Mouse (Mus musculus) CD4-positive, CD25-positive, alpha-beta regulatory T cell, adult 9 weeks (primary cell): ENCODE measurements around the gene Taar7a. TPM values are rescaled to one million over a fixed set of nuclear protein-coding genes. Genes with fewer than 3 reads are reported as not detected.

Experiments
- polyA plus RNA-seq: library from polyadenylated mRNA; unstranded; fragments of 100-300 nt; shearing (Covaris generic); gene quantifications from one replicate; pipeline ENCODE4 v1.2.1, GENCODE M21; 2017

Taar7a gene
- polyA plus RNA-seq: not detected

GRCm38 (mm10) chr10:23993381-23993780 lies at the start of gene Taar7a:
Taar7a (minus strand) TSS chr10:23993481.

DNA sequence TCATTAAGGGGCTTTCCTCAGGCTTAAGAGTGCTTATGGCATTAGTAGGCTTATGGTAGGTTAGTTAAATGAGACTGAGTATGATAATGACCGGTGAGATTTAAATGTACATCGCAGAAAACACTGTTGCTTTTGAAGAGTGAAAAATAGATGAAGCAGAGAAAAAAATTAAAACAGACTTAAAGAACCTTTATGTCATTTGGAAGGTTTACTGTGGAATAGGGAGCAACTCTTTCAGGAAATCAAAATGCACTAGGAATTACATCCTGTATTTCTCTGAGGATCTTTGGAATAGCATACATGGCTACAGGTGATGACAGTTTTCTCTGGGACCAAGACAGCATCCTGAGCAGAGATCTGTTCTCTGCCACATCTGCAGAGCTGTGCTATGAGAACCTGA lies 44.0 kb upstream of the Taar7a start, which contains the start of gene Taar7e:
TSS of gene Taar7e (plus strand) at position 301 of the 400 bp plus-strand sequence.

GRCm38 (mm10) chr10:24026922-24027321 lies 33.6 kb upstream of the Taar7a start, which contains the start of gene Taar7d:
Taar7d (plus strand) TSS chr10:24027222.

DNA sequence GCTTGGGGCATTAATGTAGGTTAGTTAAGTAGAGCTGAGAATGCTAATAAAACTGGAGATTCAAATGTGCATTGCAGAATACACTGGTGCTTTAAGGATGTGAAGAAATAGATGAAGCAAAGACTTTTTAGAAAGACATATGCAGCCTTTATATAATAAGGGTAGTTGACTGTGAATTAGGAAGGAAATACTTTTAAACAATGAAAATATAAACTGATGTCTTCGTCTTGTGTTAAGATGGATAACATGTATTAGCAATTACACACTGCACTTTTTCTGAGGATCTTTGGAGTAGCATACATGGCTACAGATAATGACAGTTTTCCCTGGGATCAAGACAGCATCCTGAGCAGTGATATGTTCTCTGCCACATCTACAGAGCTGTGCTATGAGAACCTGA lies 6.4 kb upstream of the Taar7a start, which contains the start of gene Taar7b:
TSS of gene Taar7b (plus strand) at position 301 of the 400 bp plus-strand sequence.

DNA sequence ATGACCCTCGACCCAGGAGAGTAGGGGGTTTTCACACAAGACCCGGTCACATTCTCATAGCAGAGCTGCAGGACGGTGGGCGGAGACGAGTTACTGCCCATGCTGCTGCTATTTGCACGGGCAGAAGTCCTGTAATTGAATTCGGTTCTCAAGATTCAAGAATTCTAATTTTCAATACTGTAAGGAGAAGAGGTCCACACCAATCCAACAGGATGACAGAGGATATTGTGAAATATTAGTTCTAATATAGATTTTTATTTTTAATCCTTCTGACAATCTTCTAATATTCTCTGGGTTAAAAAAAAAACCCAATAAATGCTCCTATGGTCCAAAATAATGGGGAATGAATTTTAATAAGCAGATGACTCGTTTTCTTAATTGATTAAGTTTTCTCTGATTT lies 7.7 kb downstream of the Taar7a start, which contains the start of gene Taar6:
TSS of gene Taar6 (minus strand) at position 101 of the 400 bp plus-strand sequence.

DNA sequence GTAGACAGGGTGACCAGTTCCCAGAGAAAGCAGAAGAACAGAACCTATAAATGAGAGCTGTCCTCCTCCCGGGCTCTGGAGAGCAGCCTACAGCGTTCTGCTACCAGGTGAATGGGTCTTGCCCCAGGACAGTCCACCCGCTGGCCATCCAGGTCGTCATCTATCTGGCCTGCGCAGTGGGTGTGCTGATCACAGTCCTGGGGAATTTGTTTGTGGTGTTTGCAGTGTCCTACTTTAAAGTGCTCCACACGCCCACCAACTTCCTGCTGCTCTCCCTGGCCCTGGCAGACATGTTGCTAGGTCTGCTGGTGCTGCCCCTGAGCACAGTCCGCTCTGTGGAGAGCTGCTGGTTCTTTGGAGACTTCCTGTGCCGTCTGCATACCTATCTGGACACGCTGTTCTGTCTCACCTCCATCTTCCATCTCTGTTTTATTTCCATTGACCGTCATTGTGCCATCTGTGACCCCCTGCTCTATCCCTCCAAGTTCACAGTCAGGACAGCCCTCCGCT lies 22.6 kb downstream of the Taar7a start, which contains the start of gene Taar5:
TSS of gene Taar5 (plus strand) at position 51 of the 510 bp plus-strand sequence.

DNA sequence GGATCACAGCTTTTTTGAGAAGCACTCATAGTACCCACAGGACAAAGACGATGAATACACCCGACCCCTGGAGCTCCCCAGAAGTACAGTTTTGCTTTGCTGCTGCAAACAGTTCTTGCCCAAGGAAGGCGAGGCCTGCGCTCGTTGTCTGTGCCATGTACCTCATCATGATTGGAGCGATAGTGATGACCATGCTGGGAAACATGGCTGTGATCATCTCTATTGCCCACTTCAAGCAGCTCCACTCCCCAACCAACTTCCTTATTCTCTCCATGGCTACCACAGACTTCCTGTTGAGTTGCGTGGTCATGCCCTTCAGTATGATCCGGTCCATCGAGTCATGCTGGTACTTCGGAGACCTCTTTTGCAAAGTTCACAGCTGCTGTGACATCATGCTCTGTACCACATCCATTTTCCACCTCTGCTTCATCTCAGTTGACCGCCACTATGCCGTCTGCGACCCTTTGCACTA lies 32.8 kb downstream of the Taar7a start, which contains the start of gene Taar4:
TSS of gene Taar4 (plus strand) at position 51 of the 472 bp plus-strand sequence.

DNA sequence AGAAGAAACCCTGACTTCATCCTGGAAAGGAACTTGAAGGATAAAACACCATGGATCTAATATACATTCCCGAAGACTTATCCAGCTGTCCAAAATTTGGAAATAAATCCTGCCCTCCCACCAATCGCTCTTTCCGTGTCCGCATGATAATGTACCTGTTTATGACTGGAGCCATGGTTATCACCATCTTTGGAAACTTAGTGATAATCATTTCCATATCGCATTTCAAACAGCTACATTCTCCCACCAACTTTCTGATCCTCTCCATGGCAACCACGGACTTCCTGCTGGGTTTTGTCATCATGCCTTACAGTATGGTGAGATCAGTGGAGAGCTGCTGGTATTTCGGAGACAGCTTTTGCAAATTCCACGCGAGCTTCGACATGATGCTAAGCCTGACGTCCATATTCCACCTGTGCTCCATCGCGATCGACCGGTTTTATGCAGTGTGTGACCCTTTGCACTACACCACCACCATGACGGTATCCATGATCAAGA lies 43.7 kb downstream of the Taar7a start, which contains the start of gene Taar3:
TSS of gene Taar3 (plus strand) at position 51 of the 498 bp plus-strand sequence.

Other genes starting within 250 kb of the Taar7a start
- gene Rps12, start 206.2 kb downstream of the Taar7a start, polyA plus RNA-seq: 62.2 TPM
- not detected for gene Slc18b1, start 196.5 kb downstream of the Taar7a start, polyA plus RNA-seq
- gene Vnn3, start 142.0 kb downstream of the Taar7a start, polyA plus RNA-seq: 0.15 TPM
- not detected for gene Vnn1, start 98.8 kb downstream of the Taar7a start, polyA plus RNA-seq
- 0.25 TPM for gene Taar1, start 73.1 kb downstream of the Taar7a start, polyA plus RNA-seq
- gene Taar2, start 54.9 kb downstream of the Taar7a start, polyA plus RNA-seq: not detected
- not detected for gene Taar3, start 43.9 kb downstream of the Taar7a start, polyA plus RNA-seq
- gene Taar4, start 33.0 kb downstream of the Taar7a start, polyA plus RNA-seq: not detected
- gene Taar5, start 22.8 kb downstream of the Taar7a start, polyA plus RNA-seq: not detected
- gene Taar6, start 7.8 kb downstream of the Taar7a start, polyA plus RNA-seq: not detected
- gene Taar7b, start 6.5 kb upstream of the Taar7a start, polyA plus RNA-seq: not detected
- not detected for gene Taar7d, start 33.7 kb upstream of the Taar7a start, polyA plus RNA-seq
- not detected for gene Taar7e, start 44.1 kb upstream of the Taar7a start, polyA plus RNA-seq
- gene Taar7f, start 56.0 kb upstream of the Taar7a start, polyA plus RNA-seq: not detected
- gene Taar8a, start 83.0 kb upstream of the Taar7a start, polyA plus RNA-seq: not detected
- not detected for gene Taar8b, start 98.8 kb upstream of the Taar7a start, polyA plus RNA-seq
- not detected for gene Taar8c, start 108.4 kb upstream of the Taar7a start, polyA plus RNA-seq
- gene Taar9, start 116.1 kb upstream of the Taar7a start, polyA plus RNA-seq: not detected
- gene Stx7, start 155.8 kb upstream of the Taar7a start, polyA plus RNA-seq: 47.3 TPM
- gene Moxd1, start 230.0 kb upstream of the Taar7a start, polyA plus RNA-seq: not detected